Mouse (Mus musculus) gastrocnemius, postnatal 14 days (tissue): Measurements from ENCODE around the gene Tex52. TPM values are rescaled to one million over a fixed set of nuclear protein-coding genes. Genes with fewer than 3 reads are reported as not detected.

Source experiments
- DNase-seq: peaks from one replicate; pipeline ENCODE4 v3.0.0; 2021; ENCODE audit warnings: mixed read lengths
- intact Hi-C: fragments of 180-260 bp; cut with DNase I; formaldehyde crosslinking; loops from one replicate; pipeline ENCODE4 v1.15.1; 2025; ENCODE audit warnings: low total_unique reads
- total RNA-seq, 2 experiments: library from RNA; stranded (reverse); gene quantifications; 2 replicates each; pipeline ENCODE4 v1.2.3; 2021

Tex52 gene
- total RNA-seq, 2 experiments from 2014 or later, result not detected

- intact Hi-C loops, result no loop called here
- no peak for DNase-seq
Measured at GRCm38 (mm10) chr6:128423496-128424268, 48.4 kb downstream of the Tex52 start.

GRCm38 (mm10) chr6:128424269-128425019 is 49.2 kb downstream of the Tex52 start, which contains the start of gene Itfg2:
Gene Itfg2, minus strand, starts transcription at chr6:128424931.
- DNase-seq, result peak; percentile 95
- intact Hi-C loops, result no loop called here

- no peak for DNase-seq
- intact Hi-C loops, result no loop called here
Measured at GRCm38 (mm10) chr6:128425046-128425445, 49.8 kb downstream of the Tex52 start.

- DNase-seq, result no peak
- intact Hi-C loops, result no loop called here
Measured at GRCm38 (mm10) chr6:128427571-128427970, 52.3 kb downstream of the Tex52 start.

GRCm38 (mm10) chr6:128429300-128429699 is 54.0 kb downstream of the Tex52 start:
- intact Hi-C loops, result no loop called here
- no peak for DNase-seq

- intact Hi-C loops, result no loop called here
- DNase-seq, result no peak
Measured at GRCm38 (mm10) chr6:128429826-128430225, 54.6 kb downstream of the Tex52 start.

GRCm38 (mm10) chr6:128432356-128432915 is 57.2 kb downstream of the Tex52 start:
- intact Hi-C loops, result no loop called here

GRCm38 (mm10) chr6:128433566-128433965 is 58.3 kb downstream of the Tex52 start:
- DNase-seq, result no peak
- intact Hi-C loops, result no loop called here

More at GRCm38 (mm10) chr6:128432356-128432915, 57.2 kb downstream of the Tex52 start:
- no peak for DNase-seq

Other genes with a start within 250 kb of the Tex52 start
- 10 to 100 TPM; 45.6 to 71.6 TPM for gene Tspan9, start 231.9 kb upstream of the Tex52 start, total RNA-seq
- gene Tead4, start 74.6 kb upstream of the Tex52 start, total RNA-seq, result 10 to 100 TPM; 10.9 to 11.0 TPM
- gene Tulp3, start 19.6 kb upstream of the Tex52 start, total RNA-seq, result 10 to 100 TPM in 1 of 2 experiments, 1 to 10 TPM in 1; 6.6 to 10.2 TPM
- 1 to 10 TPM; 9.0 to 9.7 TPM for gene Rhno1, start 12.5 kb upstream of the Tex52 start, total RNA-seq
- 1 to 10 TPM; 4.1 to 4.4 TPM for gene Foxm1, start 12.5 kb upstream of the Tex52 start, total RNA-seq
- not detected for gene Gm44596, start within 50 bp of the Tex52 start, total RNA-seq
- gene Nrip2, start 23.8 kb downstream of the Tex52 start, total RNA-seq, result 1 to 10 TPM; 3.0 to 3.4 TPM
- 10 to 100 TPM; 18.1 to 19.9 TPM for gene Itfg2, start 49.5 kb downstream of the Tex52 start, total RNA-seq
- 10 to 100 TPM; 80.7 to 92.8 TPM for gene Fkbp4, start 63.2 kb downstream of the Tex52 start, total RNA-seq
- gene Pzp, start 151.3 kb downstream of the Tex52 start, total RNA-seq, result not detected
- gene A2ml1, start 206.2 kb downstream of the Tex52 start, total RNA-seq, result not detected
- not detected for gene Klrb1a, start 248.1 kb downstream of the Tex52 start, total RNA-seq